28 mouse cellular contexts compared by ENCODE assay signal in the genomic region with DNA sequence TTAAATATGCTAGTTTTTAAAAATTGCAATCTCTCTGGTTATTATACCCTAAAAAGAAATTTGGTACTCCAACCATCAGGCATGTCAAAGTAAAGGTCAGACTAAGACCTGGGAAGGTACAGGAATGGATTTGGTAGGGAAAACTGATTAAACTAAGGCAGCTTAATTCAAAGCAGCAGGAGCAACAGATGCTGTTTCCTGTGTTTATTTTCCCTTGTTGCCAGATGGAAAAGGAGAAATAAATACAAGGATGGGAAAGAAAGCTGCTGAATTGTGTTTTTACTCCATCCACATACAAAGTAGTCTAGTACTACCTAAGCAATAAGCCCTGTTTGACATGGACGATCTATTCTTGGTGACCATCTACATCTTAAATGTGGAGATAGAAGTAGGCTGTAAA.
DNase-seq lines count a peak whose midpoint lies in the region; ATAC-seq and TF ChIP-seq lines count a peak whose summit lies in the region.
"Had no signal": no experiment of that assay in that cellular context is flagged by ENCODE, and none has a peak within 500 bp of the region (broad histone marks: within the 10 kb centered on the region; RNA-seq: fewer than 3 reads in every experiment).

No protein-coding gene starts in this region.

- DNase-seq in embryonic facial prominence, embryonic 11.5 days (ENCODE audit: low spot score) = peak; percentile 56
- DNase-seq in embryonic facial prominence, embryonic 10.5 days (ENCODE audit: low spot score) = no peak
- DNase-seq in layer of hippocampus, adult 9-10 months (ENCODE audit: low spot score) = peak; percentile 2
- DNase-seq in layer of hippocampus, postnatal 10 days (ENCODE audit: low spot score in 2 of 2) = no peak
- DNase-seq in brain, embryonic 14.5 days (ENCODE audit: low read depth) = peak; percentile 49
- no peak for DNase-seq in kidney, adult 9 months
- DNase-seq in adrenal gland, postnatal 25 days = no peak
- DNase-seq: adrenal gland, postnatal 10 days; B cell, adult 2 months; cerebellum, adult 18-20 months; cerebellum, adult 9-10 months; cerebellum, postnatal 14 days; gastrocnemius, postnatal 10 days; gastrocnemius, postnatal 36 days; heart, adult 2 months; heart, postnatal 14 days; heart, postnatal 4 days had no signal

- no peak overlapping the region for H3K27ac ChIP-seq in embryonic facial prominence, embryonic 11.5 days (replicated peaks; ENCODE audit: low read depth, low read length)
- no peak overlapping the region for H3K27ac ChIP-seq in embryonic facial prominence, embryonic 10.5 days (replicated peaks)
- H3K27ac ChIP-seq: embryonic facial prominence, embryonic 12.5 days; embryonic facial prominence, embryonic 15.5 days; forebrain, embryonic 12.5 days; heart, adult 2 months; heart, embryonic 10.5 days; heart, embryonic 13.5 days; hindbrain, embryonic 14.5 days; hindbrain, postnatal 0 days had no signal

- H3K4me3 ChIP-seq in embryonic facial prominence, embryonic 11.5 days (ENCODE audit: low read depth, low read length) = no peak overlapping the region
- H3K4me3 ChIP-seq in embryonic facial prominence, embryonic 10.5 days = no peak overlapping the region
- H3K4me3 ChIP-seq: embryonic facial prominence, embryonic 12.5 days; embryonic facial prominence, embryonic 15.5 days; forebrain, embryonic 12.5 days; heart, adult 2 months; heart, embryonic 10.5 days; heart, embryonic 13.5 days had no signal

- no peaks in the 10 kb centered on the region for H3K36me3 ChIP-seq in embryonic facial prominence, embryonic 11.5 days (replicated peaks; ENCODE audit: control insufficient read depth, insufficient read depth, low read depth, low read length)
- H3K36me3 ChIP-seq in embryonic facial prominence, embryonic 10.5 days (replicated peaks) = no peaks in the 10 kb centered on the region
- H3K36me3 ChIP-seq: embryonic facial prominence, embryonic 12.5 days; embryonic facial prominence, embryonic 15.5 days; forebrain, embryonic 12.5 days; G1E; heart, embryonic 10.5 days; heart, embryonic 13.5 days had no signal

- no peak overlapping the region for H3K4me2 ChIP-seq in embryonic facial prominence, embryonic 11.5 days (ENCODE audit: low read depth, low read length)
- H3K4me2 ChIP-seq: embryonic facial prominence, embryonic 12.5 days; embryonic facial prominence, embryonic 15.5 days; forebrain, embryonic 12.5 days; heart, embryonic 13.5 days; hindbrain, embryonic 14.5 days had no signal

- H3K4me1 ChIP-seq in embryonic facial prominence, embryonic 11.5 days (ENCODE audit: control insufficient read depth, insufficient read depth, low read length) = no peaks in the 10 kb centered on the region
- H3K4me1 ChIP-seq in embryonic facial prominence, embryonic 10.5 days = no peaks in the 10 kb centered on the region
- H3K4me1 ChIP-seq: embryonic facial prominence, embryonic 12.5 days; embryonic facial prominence, embryonic 15.5 days; forebrain, embryonic 12.5 days; heart, embryonic 10.5 days; heart, embryonic 13.5 days had no signal

- no peak overlapping the region for H3K9ac ChIP-seq in embryonic facial prominence, embryonic 11.5 days (replicated peaks; ENCODE audit: low read length)
- H3K9ac ChIP-seq: embryonic facial prominence, embryonic 12.5 days; embryonic facial prominence, embryonic 15.5 days; forebrain, embryonic 12.5 days; heart, embryonic 13.5 days; hindbrain, embryonic 14.5 days had no signal

- no peak for ATAC-seq in embryonic facial prominence, embryonic 11.5 days (replicated peaks; ENCODE audit: insufficient number of reproducible peaks, low FRiP score, low TSS enrichment, low read depth)
- ATAC-seq: hindbrain, postnatal 0 days; intestine, postnatal 0 days; Patski had no signal

- TF ChIP-seq CTCF in brain, embryonic 14.5 days (IDR thresholded peaks at IDR 0.05; ENCODE audit: borderline replicate concordance, extremely low read depth, insufficient read depth, insufficient read length) = no peak

- no peak for TF ChIP-seq POLR2A in brain, embryonic 14.5 days (IDR thresholded peaks at IDR 0.05; ENCODE audit: borderline replicate concordance, extremely low read depth, insufficient read depth, insufficient read length, poor library complexity, severe bottlenecking)

- H3K9me3 ChIP-seq in embryonic facial prominence, embryonic 11.5 days (replicated peaks; ENCODE audit: control insufficient read depth, low read length) = no peaks in the 10 kb centered on the region
- no peaks in the 10 kb centered on the region for H3K9me3 ChIP-seq in embryonic facial prominence, embryonic 10.5 days
- H3K9me3 ChIP-seq: embryonic facial prominence, embryonic 12.5 days; embryonic facial prominence, embryonic 15.5 days; forebrain, embryonic 12.5 days; G1E; heart, embryonic 10.5 days; heart, embryonic 13.5 days had no signal

- WGBS in embryonic facial prominence, embryonic 11.5 days = 81% methylated on average over 1 of the region's 1 CpGs
- 81% methylated on average over 1 of the region's 1 CpGs for WGBS in embryonic facial prominence, embryonic 10.5 days

- no peaks in the 10 kb centered on the region for H3K27me3 ChIP-seq in embryonic facial prominence, embryonic 11.5 days (ENCODE audit: control insufficient read depth, insufficient read depth, low read length)
- H3K27me3 ChIP-seq in embryonic facial prominence, embryonic 10.5 days (replicated peaks; ENCODE audit: low read depth, poor library complexity, severe bottlenecking) = no peaks in the 10 kb centered on the region
- H3K27me3 ChIP-seq: CH12.LX; embryonic facial prominence, embryonic 12.5 days; embryonic facial prominence, embryonic 15.5 days; forebrain, embryonic 12.5 days; heart, embryonic 13.5 days; Patski had no signal

Comparison
In these comparisons a context has a peak if more than half of its experiments do, and no peak if none do; other contexts are left out.
1. DNase-seq: peak in embryonic facial prominence, embryonic 11.5 days (single experiment), layer of hippocampus, adult 9-10 months (single experiment) and brain, embryonic 14.5 days (single experiment); none in embryonic facial prominence, embryonic 10.5 days (single experiment), layer of hippocampus, postnatal 10 days (0 of 2), kidney, adult 9 months (single experiment) and adrenal gland, postnatal 25 days (single experiment).